Mouse (Mus musculus) kidney, adult 8-10 months (tissue): ENCODE results near the gene Fgd5.
"Not testable (repeated sequence)": the region's sequence is repeated elsewhere in the genome, so short reads cannot be mapped to it uniquely, and the experiment has no call there.

Source experiments
- DNase-seq, 2 experiments: peaks; one replicate each; pipeline ENCODE4 v3.0.0; 2022

The Fgd5 gene

DNA sequence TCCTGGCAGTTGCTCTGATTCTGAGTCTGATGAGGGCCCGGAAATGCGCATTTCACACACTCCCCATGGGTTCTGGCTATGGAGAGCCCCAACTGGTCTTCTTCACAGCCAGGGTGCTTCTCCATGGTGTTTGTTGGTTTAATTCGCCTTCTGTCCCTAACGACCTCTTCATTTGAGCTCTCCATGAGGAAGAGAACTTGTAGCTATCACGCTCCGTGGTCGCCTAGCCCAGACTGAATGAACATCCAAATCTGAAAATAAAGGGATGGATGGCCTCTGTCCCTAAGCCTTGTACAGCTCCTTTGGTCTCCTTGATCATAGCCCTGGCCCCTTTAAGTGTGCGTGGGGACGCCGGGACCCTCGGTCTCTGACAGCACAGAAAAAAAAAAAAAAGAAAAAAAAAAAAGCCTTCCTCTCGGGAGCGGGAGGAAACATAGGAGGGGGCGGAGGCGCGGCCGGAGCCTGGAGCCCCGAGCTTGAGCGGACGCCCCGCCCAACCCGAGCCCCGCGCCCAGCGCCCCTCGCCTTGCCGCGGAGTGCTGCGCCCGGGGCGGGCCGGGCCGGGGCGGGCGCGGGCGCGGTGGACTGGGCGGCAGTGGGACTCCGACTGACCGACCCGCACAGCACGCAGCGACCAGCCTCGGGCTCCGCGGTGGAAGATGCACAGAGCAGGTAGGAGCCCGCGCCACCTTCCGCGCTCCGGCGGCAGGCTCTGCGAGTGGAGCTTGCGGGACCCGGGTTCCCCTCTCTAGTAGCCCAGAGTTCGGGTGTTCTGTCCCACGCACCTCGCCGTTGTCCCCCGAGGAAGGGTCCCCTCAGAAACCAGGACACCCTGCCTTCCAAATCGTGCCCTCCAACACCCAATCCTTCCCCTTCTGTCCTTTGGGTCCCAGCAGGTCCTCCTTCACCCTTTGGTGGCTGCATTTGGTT lies at the start of gene Fgd5:
TSS of gene Fgd5 (plus strand) at position 508 of the 930 bp plus-strand sequence.
- peak; percentile 21 to 27 for DNase-seq

DNA sequence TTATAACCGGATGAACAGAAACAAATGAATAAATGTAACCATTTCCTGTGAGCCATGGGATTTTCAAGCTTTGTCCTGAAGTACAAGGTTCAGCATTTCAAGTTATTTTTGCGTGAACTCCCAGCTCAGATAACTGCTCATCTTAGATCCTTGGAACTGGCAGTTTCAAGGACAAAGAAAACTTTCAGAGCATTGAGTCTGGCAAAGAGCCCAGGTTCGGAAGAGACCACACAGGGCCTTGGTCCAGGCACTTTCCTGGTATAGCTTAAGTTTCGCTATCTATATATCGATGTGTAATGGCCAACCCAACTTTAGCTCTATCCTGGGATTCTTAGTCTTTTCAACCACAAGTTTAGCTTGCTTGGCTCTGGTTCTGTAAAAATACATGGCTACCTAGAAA lies 47.4 kb upstream of the Fgd5 start:
- no peak for DNase-seq

DNA sequence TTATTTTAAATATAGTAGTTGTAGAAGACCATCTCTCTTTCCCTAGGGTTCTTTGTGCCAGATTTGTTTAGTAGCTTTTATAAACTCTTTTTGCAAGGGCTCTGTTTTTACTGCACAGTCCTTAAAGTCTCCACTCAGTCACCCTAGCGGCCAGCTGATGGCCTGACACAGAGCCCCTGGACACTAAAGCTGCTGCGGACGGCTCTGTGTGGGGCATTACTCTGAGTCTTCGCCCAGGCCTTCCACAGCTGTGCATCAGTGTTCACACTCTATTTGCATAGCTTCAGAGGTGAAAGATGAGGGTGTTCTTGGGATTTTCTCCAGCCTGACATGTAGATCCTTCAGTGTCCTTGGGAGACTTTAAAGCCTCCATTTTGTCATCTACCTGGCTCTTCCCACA lies 40.2 kb upstream of the Fgd5 start:
- DNase-seq: no peak

DNA sequence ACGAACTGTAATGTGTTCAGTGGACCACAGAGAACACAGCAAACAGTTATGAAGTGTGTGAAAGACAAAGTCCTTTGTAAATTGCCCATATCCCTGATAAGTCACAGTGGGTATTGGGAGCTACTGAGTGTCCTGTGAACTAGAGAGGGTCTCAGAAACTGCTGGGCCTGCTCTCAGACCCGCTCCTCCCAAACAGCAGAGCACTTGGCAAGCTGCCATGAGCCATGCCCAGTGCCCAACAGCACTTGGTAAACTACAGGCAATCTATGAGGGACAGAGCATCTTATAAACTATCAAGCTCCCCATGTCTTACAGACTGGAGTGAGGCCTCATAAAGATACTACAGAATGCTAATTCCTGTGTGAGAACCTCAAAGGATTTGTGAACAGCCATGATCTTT lies 30.3 kb upstream of the Fgd5 start:
- no peak for DNase-seq

DNA sequence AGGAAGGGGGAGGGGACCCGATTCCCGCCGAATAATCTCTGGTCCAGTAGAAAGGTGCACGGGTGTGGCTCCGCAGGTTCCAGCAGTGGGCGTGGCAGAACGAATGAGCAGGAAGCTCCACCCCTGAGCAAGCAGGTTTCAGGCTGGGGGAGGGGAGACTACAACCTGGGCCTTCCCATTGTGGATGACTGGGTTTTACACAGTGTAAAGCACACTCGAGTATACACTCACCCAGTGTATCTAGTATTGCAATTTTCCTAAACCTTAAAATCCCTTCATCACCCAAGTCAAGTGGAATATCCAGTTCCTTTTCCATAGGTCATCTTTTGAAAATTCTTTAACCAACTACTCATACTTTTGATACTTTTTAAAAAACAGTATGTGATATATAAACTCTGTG lies 20.7 kb upstream of the Fgd5 start:
- not testable (repeated sequence) for DNase-seq

DNA sequence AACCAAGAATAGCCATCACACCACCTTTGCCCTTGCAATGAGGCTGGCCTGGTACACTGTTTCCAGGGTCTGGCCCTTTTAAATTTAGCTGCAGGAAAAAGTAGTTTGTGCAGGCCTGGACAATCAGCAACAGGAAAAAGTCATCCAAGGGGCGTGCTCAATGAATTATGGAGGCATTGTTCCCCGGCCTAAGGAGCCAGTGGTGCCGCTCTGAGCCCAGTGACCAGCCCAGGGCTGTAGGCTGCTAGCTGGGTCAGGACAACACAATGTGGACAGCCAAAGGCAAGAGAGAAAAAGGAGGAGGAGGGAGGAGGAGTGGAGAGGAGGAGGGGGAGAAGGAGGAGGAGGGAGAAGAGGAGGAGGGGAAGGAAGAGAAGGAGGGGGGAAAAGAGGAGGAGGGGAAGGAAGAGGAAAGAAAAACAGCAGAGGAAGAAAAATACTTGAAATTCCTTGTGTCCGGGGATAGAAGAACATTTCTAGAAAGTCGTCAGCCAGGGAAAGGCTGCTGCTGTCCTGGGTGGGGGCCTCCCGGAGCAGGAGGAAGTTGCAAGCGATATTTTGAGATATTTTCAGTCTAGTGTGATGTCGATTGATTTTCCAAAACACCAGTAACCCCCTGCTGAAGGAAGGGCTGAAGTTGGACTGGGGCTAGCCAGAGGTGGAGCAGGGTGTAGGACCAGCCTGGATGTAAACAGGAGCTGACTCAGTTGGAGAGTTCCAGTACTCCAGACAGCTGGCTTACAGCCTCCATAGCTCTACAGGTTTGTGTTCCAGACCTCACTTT lies 18.5 kb upstream of the Fgd5 start:
- peak; percentile 58 to 59 for DNase-seq

DNA sequence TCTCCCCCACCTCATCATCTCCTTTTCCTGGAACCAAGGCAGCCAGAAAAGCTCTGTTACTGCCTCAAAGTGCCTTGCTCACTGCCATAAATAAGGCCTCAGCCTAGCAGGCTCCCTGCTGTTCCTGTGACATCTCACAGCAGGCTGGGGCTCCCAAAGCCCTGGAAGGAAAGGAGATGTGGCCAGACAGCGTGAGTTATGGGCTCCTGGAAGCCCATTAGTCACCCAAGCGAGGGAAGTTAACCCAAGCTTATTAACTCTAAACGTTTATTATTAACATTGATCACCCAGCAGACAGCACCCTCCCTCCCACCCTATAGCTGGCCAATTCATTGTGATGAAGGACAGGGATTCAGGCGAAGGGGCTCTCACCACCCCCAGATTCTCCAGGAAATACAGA lies 15.2 kb upstream of the Fgd5 start:
- peak; percentile 13 to 15 for DNase-seq

DNA sequence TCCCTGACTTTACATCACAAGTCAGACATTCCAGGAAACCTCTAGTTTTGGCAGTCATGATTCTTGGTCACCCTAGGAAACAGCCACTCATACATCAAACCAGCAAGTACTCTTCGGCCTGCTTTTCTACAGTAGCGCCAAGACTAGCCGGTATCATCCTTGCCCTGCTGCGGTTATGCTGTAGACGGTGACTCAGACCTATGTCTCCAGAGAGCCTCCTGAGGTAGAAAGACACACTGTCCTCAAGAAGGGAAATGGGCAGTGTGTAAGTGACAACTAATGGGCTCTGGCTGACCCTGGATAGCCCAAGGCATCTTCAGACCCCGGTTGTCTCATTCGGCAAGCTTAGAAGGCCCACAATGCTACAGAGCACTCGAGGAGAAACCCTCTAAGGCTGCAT lies 13.6 kb upstream of the Fgd5 start:
- no peak for DNase-seq

DNA sequence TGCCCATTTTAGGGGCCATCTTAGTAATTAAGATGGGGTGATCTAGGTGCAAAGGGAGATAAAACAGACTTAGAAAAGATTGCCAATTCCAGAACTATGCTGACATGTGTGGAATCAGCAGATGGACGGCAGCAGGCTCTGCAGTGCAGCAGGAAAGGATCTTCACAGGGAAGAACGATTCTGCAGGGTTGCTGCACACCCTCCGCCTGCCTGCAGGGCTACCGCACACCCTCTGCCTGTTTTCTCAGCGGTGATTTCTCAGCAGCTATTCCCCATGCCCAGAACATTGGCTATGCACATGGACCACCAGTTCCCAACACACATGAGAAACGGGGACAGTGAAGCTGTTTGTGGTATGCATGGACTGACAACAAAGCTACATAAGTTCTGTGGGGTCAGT lies 12.7 kb upstream of the Fgd5 start:
- DNase-seq: no peak

DNA sequence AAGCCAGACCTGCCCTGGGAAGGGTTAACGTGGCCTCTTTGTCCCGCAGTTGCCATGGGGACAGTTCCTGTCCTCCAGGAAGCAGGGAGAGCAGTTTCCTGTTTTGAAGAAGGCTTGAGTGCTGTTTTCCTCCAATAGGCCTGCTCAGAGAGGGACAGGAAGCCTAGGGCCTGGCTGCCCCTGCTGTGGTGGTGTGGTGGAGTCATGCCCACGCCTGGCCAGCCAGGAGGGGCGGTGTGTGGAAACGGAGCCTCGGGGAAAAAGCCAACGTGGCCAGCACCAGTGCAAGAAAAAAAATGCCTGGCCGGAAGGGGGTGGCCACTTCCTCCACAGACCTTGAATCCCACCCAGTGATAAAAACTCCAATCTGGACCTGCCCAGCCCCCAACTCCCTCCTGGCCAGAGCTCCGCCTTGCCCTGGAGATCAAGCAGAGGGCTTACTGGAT lies 6.5 kb upstream of the Fgd5 start:
- peak; percentile 67 to 85 for DNase-seq

DNA sequence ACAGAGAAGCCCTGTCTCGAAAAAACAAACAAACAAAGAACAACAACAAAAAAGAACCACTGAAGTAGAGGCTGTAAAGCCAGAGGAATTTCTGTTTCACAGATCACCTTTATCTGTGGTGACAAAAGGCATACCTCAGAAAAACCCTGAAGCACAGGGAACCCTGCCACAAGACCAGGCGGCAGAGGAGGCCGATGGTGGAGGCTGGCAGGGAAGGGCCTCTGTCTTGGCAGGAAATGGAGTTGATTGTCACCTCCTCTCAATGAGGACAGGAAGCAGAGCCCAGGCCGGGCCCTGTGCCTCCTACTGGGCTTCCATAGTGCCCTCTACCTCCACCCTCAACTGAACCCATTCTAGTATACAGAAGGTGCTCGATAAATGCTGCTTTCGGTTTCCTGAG lies 4.7 kb upstream of the Fgd5 start:
- DNase-seq: no peak

DNA sequence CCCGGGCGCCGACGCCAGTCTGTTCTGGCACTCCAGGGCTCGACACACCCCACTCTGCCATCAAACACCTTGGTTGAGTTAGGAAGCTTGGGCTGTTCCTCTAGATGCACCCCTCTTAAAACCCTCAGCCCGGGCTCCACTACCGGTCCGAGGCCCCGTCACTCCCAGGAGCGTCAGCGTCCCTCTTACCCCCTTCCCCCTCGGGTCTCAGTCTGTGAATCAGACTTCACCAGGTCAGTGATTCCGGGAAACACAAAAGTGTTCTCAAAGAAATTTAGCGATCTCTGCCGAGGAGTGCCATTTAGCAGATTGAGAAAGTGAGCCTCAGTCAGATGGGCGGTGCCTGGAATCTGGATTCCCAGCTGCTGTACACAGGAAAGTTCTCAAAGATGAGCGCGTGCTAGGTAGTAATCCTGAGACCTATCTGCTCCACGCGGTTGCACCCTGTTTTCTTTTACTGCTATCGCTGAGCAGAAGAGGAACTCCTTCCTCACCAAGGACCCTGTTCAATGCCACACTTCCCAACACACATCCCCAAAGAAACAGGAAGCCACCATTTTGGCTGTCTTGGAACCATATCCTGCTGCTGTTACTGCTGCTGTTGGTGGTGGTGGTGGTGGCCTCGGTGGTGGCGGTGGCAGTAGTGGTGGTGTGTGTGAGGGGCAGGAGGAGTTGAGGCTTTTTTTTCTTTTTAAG lies 771 bp downstream of the Fgd5 start:
- DNase-seq: no peak

DNA sequence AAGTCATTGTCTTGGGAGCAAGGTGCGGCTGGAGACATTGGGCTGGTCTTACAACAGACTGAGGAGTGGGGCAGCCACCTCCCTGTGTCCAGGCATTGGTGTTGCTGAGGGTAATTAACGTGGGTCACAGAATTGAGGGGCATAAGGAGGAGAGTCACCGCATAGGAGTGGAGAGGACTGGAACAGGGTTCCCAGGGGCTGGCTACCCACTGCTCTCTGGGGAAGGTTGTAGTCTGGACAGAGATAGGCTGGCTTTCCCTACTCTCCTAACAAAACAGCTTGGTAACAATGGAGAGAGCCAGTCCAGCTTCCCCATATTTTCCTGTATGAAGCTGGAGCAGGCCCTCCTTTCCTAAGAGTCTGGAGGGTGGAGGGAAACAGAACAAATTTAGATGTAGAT lies 1.3 kb downstream of the Fgd5 start:
- no peak for DNase-seq

DNA sequence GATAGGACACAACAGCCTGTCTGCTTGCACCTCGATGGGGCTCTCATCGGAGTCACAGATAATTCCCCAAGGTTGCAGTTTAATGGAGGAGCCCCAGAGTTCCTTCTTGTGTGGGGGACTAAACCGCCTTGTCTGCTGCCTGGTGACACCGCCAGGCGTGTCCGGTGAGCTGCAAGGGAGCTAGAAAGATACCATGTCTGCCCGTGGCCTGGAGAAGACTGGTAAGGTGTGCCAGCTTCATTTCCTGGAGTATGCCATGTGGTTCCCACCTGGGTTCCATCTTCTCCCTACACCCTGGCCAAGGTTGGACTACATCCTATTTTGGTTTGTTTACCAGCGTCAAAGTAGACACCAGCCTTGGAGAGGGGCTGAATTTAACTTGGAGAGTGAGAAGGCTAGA lies 11.4 kb downstream of the Fgd5 start:
- no peak for DNase-seq

DNA sequence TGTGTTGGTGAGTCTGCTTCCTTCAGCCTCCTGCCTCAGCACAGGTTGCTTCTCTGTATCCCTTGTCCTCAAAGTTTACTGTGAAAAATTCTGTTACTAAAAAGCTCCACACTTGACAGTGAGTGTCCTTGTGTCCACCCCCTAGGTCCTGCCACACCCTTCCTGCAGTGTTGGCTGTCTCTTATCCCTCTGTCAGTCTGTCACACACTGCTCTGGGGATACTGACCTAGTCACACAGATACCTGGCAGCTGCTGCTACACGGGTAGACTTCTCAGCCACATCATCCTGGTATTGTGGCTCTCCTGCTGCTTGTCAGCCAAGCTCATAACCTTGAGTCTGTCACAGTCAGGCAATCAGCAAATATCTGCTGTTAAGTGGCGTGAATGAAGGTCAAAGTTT lies 14.1 kb downstream of the Fgd5 start:
- DNase-seq: no peak

DNA sequence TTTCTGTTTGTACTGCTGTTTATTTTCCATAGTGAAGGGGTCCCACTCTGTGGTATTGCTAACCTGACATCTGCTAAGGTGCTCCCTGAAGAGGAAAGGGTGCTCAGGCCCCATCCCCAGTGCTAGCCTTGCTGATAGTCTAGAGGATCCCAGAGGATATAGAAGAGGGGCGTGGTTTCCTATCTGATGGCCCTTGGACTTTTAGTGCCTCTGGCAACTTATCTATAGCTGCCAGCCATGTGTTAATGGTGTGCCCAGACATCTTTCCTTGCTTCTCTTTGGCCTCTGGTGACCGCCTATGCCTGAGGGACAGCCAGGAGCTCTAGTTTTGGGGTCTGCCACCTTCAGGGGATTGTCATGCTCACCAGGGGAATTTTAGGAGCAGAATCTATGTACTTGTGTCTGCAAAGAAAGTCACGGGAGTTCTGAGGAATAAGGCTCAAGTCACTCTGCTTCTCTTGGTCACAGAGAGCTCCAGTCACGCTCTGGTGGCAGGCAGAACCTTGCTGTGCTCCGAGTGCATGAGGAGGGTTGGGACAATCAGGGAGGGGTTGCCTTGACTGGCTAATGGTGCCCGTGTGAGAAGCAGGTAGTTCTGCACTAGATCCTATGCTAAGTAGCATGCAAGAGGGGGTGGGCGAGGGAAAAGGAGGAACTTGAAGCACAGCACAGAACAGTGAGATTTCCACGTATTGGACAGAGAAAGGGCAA lies 15.3 kb downstream of the Fgd5 start:
- DNase-seq: no peak

DNA sequence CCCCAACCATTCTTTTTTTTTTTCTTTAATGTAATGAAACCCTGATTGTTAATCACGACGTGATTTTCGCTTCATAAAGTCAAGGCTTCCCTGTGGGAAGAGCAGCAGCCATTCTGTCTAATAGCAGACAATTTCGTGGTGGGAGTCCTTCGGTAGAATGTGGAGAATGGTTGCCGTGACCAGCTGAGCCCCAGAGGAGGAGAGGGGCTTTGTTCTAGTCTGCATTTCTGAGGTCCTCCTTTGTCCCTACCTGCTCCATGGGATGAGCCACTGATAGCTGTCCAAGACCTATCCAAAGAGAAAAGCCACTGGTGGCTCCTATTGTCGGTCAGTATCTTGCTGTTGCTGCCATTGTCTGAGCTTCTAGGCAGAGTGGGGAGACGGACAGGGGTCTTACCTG lies 17.4 kb downstream of the Fgd5 start:
- no peak for DNase-seq

DNA sequence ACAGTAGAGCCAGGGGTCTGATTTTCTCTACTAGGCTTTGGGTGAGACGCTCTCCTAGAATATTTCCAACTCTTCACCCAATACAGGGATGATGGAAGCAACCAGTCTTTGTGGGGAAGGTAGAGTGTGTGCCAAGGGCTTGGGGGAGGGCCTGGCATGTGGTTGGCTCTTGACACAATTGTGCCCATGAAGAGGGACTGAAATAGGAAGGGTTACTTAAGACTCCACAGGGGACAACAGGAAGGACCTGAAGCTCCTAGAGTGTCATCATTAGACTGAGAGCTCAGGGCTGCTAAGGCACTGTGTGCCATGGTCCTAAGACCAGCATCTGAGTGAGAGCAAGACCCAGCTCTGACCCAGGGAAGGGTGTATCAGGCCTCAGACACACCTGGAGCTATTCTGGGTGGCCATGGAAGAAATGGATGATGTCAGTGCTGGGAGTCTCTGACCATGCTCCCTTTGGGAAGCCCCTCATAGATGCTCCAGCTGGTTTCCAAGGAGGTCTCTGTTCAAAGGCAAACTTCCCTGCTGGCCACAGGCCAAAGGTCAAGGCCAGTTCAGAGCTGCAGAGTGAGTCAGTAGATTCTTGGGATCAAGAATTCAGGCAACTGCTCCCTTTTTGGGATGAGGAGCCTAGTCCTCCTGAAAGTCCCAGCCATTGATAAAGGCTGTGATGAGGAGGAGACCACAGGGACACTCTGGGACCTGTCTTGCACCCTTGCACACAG lies 24.0 kb downstream of the Fgd5 start:
- no peak for DNase-seq

DNA sequence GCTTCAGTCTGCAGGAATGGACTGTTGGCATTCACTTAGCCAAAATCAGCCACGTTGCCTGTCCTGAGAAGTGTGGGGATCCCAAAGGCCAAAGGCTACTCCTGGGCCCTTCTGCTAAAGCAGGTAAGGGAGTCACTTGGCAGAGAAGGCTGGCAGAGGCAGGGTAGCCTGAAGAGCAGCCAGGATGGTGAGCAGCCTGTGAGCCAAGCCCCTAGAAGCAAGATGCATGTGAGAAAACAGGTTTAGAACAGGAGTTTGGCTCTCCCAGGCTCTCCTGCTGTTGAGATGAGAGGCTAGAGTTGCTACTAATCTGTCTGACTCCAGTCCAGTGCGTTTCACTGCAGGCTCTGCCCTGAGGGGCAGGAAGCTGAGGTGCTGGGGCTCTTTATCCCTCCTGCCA lies 25.0 kb downstream of the Fgd5 start:
- DNase-seq: no peak

DNA sequence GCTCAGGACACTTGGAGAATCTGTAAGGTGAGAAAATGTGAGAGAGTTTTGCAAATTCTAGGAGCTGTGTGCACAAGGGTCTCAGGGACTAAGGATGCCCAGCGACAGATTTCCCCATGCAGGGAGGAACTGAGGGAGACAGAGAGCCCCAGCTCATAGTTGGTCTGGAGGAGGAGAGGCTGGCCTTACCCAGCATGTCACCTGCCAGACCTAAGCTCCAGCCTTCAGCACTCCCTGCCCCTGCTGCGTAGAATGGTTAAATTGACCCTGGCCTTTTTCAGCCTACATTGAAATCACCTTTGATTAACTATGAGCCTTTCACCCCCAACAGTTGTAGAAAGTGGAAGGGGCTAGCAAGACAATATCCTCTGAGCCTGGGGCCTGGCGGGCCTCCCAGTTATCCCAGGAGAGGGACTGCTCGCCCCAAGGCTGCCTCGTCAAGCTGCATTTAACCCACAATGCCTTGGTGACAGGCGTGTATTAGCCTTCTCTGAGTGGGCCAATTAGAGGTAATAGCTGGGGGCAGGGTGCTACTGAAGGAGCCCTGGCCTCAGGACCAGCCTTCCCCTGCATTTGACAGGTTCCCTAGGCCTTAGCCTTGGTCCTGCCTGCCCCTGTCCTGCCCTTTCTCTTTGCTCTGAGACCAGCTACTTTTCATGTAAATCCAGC lies 25.6 kb downstream of the Fgd5 start:
- DNase-seq: no peak

DNA sequence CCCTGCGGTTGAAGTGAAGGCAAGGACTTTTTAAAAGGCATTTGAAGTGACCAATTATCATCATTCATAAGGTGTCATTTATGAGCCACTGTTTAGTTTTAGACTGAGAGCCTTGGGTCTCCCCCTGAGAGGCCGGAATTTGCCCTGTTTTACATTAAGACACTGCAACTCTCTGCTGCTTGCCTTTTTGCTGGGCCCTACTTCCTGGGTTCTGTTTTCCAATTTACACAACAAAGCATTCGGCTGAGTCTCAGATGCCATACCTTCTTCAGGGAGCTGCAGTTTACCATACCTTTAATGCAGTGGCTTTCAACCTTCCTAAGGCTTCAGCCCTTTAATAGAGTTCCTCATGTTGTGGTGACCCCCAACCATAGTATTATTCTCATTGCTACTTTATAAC lies 26.1 kb downstream of the Fgd5 start:
- no peak for DNase-seq

DNA sequence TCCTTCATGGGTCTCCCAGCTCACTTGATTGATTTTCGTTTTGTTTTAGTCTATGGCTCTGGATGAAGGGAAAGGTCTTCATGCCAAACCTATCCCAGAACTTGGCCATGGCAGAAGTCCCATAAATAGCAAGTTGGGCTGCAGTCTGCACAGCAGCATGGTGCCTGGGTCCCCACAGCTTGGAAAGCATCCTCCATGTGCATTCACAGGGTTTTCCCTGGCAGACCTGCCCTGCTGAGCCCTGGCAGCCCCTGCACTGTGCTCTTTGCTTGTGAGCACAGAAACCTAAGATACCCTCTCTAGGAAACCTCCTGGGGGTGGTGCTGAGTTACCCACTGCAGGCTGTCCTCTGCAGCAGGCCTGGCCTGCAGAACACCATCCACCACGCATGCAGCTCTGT lies 32.2 kb downstream of the Fgd5 start:
- DNase-seq: no peak
